Mouse (Mus musculus): ENCODE measurements around the gene Prkch. TPM values are rescaled to one million over a fixed set of nuclear protein-coding genes. Genes with fewer than 3 reads are reported as not detected.

The Prkch gene
- polyA plus RNA-seq, 1 experiment from 2014 or later = 11.1 TPM

DNA sequence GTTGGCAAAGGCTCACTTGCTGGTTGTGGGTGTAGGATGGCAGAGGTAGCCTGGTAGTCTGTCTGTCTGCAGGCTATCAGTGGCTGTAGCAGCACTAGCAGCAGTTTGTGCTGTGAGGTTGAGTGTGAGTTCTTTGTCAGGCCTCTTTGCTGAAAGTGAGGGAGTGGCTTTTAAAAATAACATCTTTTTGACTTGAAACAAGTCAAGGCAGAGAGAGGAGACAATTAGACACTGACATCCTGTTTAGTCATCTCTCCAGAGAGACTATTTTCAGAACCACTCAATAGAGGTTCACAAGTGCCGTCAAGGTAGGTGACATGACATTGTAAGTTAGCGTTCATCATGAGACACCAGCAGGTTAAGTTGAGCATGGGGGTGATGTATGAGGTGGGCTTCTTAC, 63.1 kb downstream of the Prkch start:
- 38% methylated on average over 2 of the region's 2 CpGs for WGBS
- no peak for ATAC-seq (ENCODE audit: extremely low read depth, insufficient number of reproducible peaks, low FRiP score, low TSS enrichment)
- no peaks in the 10 kb centered on the region for H3K9me3 ChIP-seq

DNA sequence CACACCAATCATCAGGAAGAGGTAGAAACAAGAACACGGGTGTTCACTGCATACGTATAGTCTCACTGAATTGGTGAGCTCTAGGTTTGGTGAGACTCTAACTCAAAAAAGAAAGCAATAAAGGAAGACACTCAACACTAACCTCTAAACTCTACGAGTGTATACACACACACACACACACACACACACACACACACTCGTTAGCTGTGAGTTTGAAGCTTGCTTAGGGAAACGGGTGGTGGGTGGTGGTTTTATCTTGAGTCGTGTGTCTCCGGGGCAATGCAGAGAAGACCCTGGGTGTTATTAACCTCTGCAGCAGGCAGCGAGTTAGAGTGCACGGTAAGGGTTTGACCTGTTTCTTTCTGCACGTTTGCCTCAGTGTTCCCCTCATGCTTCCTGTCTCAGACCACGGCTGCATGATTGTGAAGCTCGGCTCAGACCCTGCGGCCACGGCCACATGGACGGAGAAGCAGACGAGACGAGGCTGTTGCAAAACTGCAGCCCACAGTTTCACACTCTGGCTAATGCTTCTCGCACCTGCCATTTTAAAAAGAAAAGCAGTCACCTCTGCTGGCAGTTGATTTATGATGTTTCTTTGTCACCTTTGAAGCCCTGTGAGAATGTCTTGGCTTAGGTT, 72.1 kb downstream of the Prkch start:
- no peak overlapping the region for H3K27ac ChIP-seq (replicated peaks)
- H3K27me3 ChIP-seq (replicated peaks) = no peaks in the 10 kb centered on the region
- 66% methylated on average over 18 of the region's 18 CpGs for WGBS
- H3K4me2 ChIP-seq = no peak overlapping the region
- no peak overlapping the region for H3K9ac ChIP-seq
- H3K9me3 ChIP-seq = no peaks in the 10 kb centered on the region
- ATAC-seq (ENCODE audit: extremely low read depth, insufficient number of reproducible peaks, low FRiP score, low TSS enrichment) = no peak
- no peak overlapping the region for H3K4me3 ChIP-seq
- 0 out of 2 replicates have a peak, but pooled peaks cover 3% of the 10 kb centered on the region for H3K4me1 ChIP-seq
- H3K36me3 ChIP-seq = no peaks in the 10 kb centered on the region

More for the DNA sequence above, 63.1 kb downstream of the Prkch start:
- Histone ChIP-seq H3K36me3 (no peaks in the 10 kb centered on the region), H3K4me2 (no peak overlapping the region), H3K4me3 (no peak overlapping the region), H3K27ac (replicated peaks) (no peak overlapping the region), H3K27me3 (replicated peaks) (no peaks in the 10 kb centered on the region), H3K9ac (no peak overlapping the region), H3K4me1 (peaks cover 9% of the 10 kb centered on the region)

DNA sequence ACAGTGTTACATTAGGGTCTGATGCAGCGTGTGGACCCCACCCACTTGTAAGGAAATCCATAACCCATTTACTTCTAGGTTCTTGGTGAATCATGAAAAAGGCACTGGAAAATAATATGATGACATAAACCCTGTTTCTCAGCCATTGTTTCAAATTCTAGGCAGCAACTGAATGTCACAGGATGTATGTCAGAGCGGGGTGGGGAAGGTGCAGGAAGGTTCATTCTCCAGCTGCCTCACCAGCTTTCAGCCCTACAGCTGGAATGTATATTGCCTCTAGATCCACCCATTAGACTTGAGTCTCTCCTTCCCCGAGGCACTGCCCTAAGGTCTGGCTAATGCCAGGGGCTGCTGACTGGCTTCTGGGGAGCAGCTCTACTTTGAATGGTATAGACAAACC, 78.8 kb downstream of the Prkch start:
- WGBS = 62% methylated on average over 3 of the region's 3 CpGs
- no peaks in the 10 kb centered on the region for H3K27me3 ChIP-seq (replicated peaks)
- H3K4me2 ChIP-seq = no peak overlapping the region
- no peaks in the 10 kb centered on the region for H3K9me3 ChIP-seq
- H3K36me3 ChIP-seq = no peaks in the 10 kb centered on the region
- 0 out of 2 replicates have a peak, but pooled peaks cover 16% of the 10 kb centered on the region for H3K4me1 ChIP-seq
- 0 out of 2 replicates have a peak overlapping the region, but pooled peaks have one; percentile 30 for H3K27ac ChIP-seq (replicated peaks)
- no peak overlapping the region for H3K9ac ChIP-seq
- H3K4me3 ChIP-seq = no peak overlapping the region
- ATAC-seq (ENCODE audit: extremely low read depth, insufficient number of reproducible peaks, low FRiP score, low TSS enrichment) = no peak

DNA sequence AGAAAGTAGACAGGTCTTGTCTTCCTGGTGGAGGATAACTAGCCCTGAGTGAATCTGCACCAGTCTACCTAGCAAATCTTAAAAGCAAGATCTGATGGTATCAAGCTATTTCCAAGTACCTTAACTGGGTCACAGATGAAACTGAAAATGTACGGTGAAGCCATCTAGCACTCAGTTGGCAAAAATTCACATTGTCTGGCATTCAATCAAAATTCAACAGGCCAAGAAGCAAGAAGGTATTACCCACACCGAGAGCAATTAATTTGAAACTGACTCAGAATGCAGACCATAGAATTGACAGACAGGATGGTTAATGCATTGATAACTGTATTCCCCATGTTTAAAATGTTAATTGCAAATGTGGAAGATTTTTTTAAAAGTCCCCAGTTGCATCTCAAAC, 82.1 kb downstream of the Prkch start:
- WGBS = 88% methylated on average over 2 of the region's 2 CpGs
- Histone ChIP-seq H3K4me3 (no peak overlapping the region), H3K9ac (no peak overlapping the region), H3K4me2 (no peak overlapping the region), H3K27me3 (replicated peaks) (no peaks in the 10 kb centered on the region), H3K27ac (replicated peaks) (no peak overlapping the region), H3K9me3 (no peaks in the 10 kb centered on the region), H3K36me3 (no peaks in the 10 kb centered on the region), H3K4me1 (peaks cover 29% of the 10 kb centered on the region)
- no peak for ATAC-seq (ENCODE audit: extremely low read depth, insufficient number of reproducible peaks, low FRiP score, low TSS enrichment)

DNA sequence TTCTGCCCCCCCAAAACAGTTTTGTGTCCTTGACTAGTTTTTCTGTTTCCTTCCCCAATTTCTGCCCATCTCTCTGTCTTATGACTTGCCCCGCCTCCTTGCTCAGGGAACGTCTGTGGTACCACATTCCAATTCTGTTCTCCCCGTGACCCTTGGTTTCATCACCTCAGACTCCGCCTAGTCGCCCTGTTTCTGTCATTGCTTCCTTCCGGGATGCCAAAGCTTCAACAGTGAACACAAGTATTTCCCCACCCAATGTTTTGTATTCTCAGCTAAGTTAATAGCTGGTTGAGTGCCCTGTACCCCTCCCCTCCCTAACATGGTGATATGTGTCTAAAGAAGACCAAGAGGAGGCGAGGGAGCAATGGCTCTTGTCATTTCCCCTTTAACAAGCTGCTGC, 83.0 kb downstream of the Prkch start:
- Histone ChIP-seq H3K27me3 (replicated peaks) (no peaks in the 10 kb centered on the region), H3K27ac (replicated peaks) (no peak overlapping the region)
- WGBS = 64% methylated on average over 7 of the region's 7 CpGs

DNA sequence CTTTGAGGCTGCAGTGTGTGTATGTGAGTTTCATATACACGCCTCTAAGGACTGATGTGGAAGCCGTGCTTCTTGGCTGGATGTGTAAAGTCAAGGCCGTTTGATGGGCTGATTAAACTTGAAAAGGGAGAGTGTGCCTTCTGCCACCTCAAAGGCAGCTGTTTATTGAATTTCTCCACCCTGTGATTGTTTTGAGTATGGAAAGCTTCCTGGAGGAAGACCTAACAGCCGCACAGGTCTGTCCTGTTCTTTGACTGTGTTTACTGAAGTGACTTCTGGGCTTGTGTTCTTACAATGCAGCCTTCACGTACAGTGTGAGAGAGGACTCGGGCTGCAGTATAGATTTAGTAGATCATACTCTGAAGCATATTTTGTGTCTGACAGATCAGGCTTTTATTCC, 86.1 kb downstream of the Prkch start:
- no peak overlapping the region for H3K4me2 ChIP-seq
- H3K36me3 ChIP-seq = no peaks in the 10 kb centered on the region
- peak overlapping the region; percentile 63; the same call in 1 of the 2 replicates for H3K27ac ChIP-seq (replicated peaks)
- H3K27me3 ChIP-seq (replicated peaks) = no peaks in the 10 kb centered on the region
- H3K4me3 ChIP-seq = no peak overlapping the region
- no peak overlapping the region for H3K9ac ChIP-seq
- no peaks in the 10 kb centered on the region for H3K9me3 ChIP-seq
- ATAC-seq (ENCODE audit: extremely low read depth, insufficient number of reproducible peaks, low FRiP score, low TSS enrichment) = no peak
- WGBS = 66% methylated on average over 6 of the region's 6 CpGs
- H3K4me1 ChIP-seq = peaks cover 53% of the 10 kb centered on the region

More for the DNA sequence above, 83.0 kb downstream of the Prkch start:
- Histone ChIP-seq H3K4me2 (no peak overlapping the region), H3K36me3 (no peaks in the 10 kb centered on the region), H3K9ac (no peak overlapping the region), H3K4me1 (peaks cover 37% of the 10 kb centered on the region), H3K9me3 (no peaks in the 10 kb centered on the region), H3K4me3 (no peak overlapping the region)
- ATAC-seq (ENCODE audit: extremely low read depth, insufficient number of reproducible peaks, low FRiP score, low TSS enrichment) = no peak

DNA sequence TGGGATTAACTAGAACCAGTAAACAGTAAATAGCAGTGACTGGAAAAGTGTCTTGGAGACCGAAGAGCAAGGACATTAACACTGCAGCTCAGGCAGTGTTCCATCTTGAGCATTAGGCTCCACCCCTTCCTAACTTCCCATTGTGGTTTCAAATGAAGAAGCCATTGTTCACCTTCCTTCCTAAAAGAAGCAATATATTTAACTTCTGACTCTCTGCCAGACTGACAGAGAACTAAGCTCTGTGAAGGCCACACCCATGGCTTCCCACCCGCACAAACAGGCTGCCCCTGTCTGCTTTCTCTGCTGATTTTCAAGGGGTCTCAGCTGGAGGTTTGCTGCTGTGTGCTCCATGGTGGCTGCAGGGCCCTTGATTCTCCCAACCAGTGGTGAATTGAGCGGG, 86.9 kb downstream of the Prkch start:
- no peak overlapping the region for H3K9ac ChIP-seq
- no peaks in the 10 kb centered on the region for H3K27me3 ChIP-seq (replicated peaks)
- H3K4me3 ChIP-seq = no peak overlapping the region
- peaks cover 57% of the 10 kb centered on the region for H3K4me1 ChIP-seq
- H3K4me2 ChIP-seq = no peak overlapping the region
- ATAC-seq (ENCODE audit: extremely low read depth, insufficient number of reproducible peaks, low FRiP score, low TSS enrichment) = no peak
- no peaks in the 10 kb centered on the region for H3K36me3 ChIP-seq
- WGBS = 48% methylated on average over 3 of the region's 3 CpGs
- H3K27ac ChIP-seq (replicated peaks) = peak overlapping the region; percentile 63
- H3K9me3 ChIP-seq = no peaks in the 10 kb centered on the region

DNA sequence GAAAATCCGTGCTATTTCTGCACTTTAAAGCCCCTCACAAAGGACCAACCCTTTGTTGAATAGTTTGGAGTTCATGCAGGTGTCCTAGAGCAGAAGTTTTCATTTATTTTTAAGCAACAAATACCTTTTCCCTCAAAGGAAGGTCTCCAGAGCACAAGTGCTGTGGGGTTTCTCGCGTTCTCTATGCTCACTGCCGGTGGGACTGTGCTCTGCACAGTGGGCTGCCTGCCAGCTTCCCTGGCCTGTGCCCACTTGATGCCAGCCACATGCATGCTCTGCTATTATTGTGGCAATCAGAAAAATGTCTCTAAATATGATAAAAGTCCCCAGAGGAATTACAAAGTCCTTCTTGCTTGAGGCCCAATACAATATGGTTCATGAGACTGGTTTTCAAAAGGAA, 87.4 kb downstream of the Prkch start:
- ATAC-seq (ENCODE audit: extremely low read depth, insufficient number of reproducible peaks, low FRiP score, low TSS enrichment) = no peak
- no peak overlapping the region for H3K4me2 ChIP-seq
- WGBS = 66% methylated on average over 4 of the region's 4 CpGs

DNA sequence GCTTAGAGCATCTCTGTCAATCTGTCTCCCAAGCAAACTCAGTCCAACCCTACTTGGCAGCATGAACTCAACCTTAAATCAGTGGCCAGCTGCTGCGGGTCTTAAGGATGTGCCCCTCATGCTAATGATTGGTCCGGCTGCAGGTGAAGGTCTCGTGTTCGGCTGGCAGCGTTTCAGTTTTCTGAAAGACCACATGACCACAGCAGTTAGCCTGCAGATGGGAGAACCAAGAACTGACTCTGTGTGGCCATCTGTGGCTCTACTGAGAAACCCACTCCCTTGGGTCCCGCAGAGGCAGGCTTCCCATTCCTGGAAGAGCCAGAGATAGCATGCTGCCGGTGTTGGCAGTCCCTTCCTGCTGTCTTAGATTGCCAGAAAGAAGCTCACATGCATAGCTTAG, 89.2 kb downstream of the Prkch start:
- no peak overlapping the region for H3K4me3 ChIP-seq
- H3K4me2 ChIP-seq = no peak overlapping the region
- H3K4me1 ChIP-seq = peaks cover 71% of the 10 kb centered on the region
- ATAC-seq (ENCODE audit: extremely low read depth, insufficient number of reproducible peaks, low FRiP score, low TSS enrichment) = no peak
- WGBS = 68% methylated on average over 7 of the region's 7 CpGs
- no peaks in the 10 kb centered on the region for H3K36me3 ChIP-seq
- H3K9ac ChIP-seq = no peak overlapping the region
- no peak overlapping the region for H3K27ac ChIP-seq (replicated peaks)
- no peaks in the 10 kb centered on the region for H3K9me3 ChIP-seq
- no peaks in the 10 kb centered on the region for H3K27me3 ChIP-seq (replicated peaks)

More for the DNA sequence above, 87.4 kb downstream of the Prkch start:
- no peaks in the 10 kb centered on the region for H3K27me3 ChIP-seq (replicated peaks)
- peak overlapping the region; percentile 44 for H3K27ac ChIP-seq (replicated peaks)
- H3K9ac ChIP-seq = no peak overlapping the region
- H3K9me3 ChIP-seq = no peaks in the 10 kb centered on the region
- peaks cover 57% of the 10 kb centered on the region for H3K4me1 ChIP-seq
- H3K36me3 ChIP-seq = no peaks in the 10 kb centered on the region
- no peak overlapping the region for H3K4me3 ChIP-seq

DNA sequence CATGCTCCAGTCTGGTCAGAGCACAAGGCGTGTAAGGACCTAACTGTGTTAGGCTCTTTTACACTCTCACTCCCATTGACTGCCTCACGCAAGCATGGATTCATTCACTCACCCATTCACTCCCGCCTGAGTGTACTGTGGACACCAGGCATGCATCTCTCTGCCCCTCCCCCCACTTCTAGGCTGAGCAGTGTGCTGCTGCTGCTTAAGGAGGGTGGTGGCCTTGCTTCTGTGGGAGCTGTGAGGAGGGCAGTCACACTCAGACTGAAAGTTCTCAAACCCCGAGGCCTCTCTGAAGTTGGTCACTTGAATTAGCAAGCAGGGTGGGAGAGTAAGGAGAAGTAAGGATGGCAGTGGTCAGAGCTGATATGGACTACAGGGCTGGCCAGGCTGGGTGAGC, 90.6 kb downstream of the Prkch start:
- Histone ChIP-seq H3K4me1 (peaks cover 78% of the 10 kb centered on the region), H3K4me2 (no peak overlapping the region), H3K9ac (0 out of 2 replicates have a peak overlapping the region, but pooled peaks have one; percentile 10), H3K4me3 (no peak overlapping the region), H3K27me3 (replicated peaks) (no peaks in the 10 kb centered on the region), H3K9me3 (no peaks in the 10 kb centered on the region), H3K27ac (replicated peaks) (0 out of 2 replicates have a peak overlapping the region, but pooled peaks have one; percentile 20), H3K36me3 (no peaks in the 10 kb centered on the region)
- no peak for ATAC-seq (ENCODE audit: extremely low read depth, insufficient number of reproducible peaks, low FRiP score, low TSS enrichment)
- 48% methylated on average over 4 of the region's 4 CpGs for WGBS

DNA sequence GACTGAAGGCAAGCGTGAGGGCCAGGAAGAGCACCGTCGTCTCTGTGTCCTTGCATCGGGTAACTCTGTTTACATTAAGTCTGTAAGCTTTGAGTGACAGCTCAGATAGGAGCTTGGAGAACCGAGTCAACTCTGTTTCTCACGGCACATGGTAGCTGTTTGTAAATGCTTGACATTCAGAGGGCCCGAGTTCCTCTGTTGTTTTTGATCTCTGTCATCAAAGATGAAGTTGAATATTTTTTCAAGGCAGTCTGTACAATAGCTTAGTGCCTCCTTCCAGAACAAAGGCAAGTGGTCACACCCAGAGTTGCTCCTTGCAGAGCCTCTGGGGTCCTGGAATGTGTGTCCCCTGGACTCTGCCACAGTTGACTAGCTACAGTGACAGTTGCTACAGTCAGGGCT, 94.8 kb downstream of the Prkch start:
- no peak overlapping the region for H3K9ac ChIP-seq
- H3K4me3 ChIP-seq = no peak overlapping the region
- H3K27me3 ChIP-seq (replicated peaks) = no peaks in the 10 kb centered on the region
- peak overlapping the region; percentile 51 for H3K27ac ChIP-seq (replicated peaks)
- no peaks in the 10 kb centered on the region for H3K9me3 ChIP-seq
- peaks cover 46% of the 10 kb centered on the region for H3K4me1 ChIP-seq
- WGBS = 11% methylated on average over 7 of the region's 7 CpGs
- peak overlapping the region; percentile 13; the same call in 1 of the 2 replicates for H3K4me2 ChIP-seq
- ATAC-seq (ENCODE audit: extremely low read depth, insufficient number of reproducible peaks, low FRiP score, low TSS enrichment) = no peak
- H3K36me3 ChIP-seq = no peaks in the 10 kb centered on the region

DNA sequence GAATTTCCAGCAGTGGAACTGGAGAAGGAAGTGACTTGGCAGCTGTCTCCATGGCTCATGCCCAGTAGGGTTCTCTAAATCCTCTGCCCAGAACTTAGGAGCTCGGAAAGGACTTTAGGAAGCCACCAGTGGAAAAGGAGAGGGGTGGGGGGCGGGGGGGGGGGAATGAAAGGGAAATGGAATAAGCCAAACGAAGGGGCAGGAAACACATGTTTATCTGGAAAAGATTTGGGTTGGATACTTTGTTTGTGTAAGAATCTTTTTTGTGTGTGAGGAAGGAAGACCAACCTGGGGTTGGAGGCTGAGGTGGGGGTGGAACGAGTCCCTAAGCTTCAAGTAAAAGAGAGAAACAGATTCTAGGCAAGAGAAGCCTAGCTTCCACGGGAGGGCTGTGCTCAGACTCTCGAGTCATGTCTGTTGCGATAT, 98.3 kb downstream of the Prkch start:
- H3K27ac ChIP-seq (replicated peaks) = peak overlapping the region; percentile 64
- no peak overlapping the region for H3K4me2 ChIP-seq
- H3K36me3 ChIP-seq = no peaks in the 10 kb centered on the region
- H3K27me3 ChIP-seq (replicated peaks) = no peaks in the 10 kb centered on the region
- peaks cover 35% of the 10 kb centered on the region for H3K4me1 ChIP-seq
- ATAC-seq (ENCODE audit: extremely low read depth, insufficient number of reproducible peaks, low FRiP score, low TSS enrichment) = no peak
- H3K9ac ChIP-seq = no peak overlapping the region
- no peaks in the 10 kb centered on the region for H3K9me3 ChIP-seq
- H3K4me3 ChIP-seq = no peak overlapping the region
- WGBS = 45% methylated on average over 7 of the region's 7 CpGs
